Mouse (Mus musculus): Measurements from ENCODE around the gene Olfr1168.

Olfr1168 gene

DNA sequence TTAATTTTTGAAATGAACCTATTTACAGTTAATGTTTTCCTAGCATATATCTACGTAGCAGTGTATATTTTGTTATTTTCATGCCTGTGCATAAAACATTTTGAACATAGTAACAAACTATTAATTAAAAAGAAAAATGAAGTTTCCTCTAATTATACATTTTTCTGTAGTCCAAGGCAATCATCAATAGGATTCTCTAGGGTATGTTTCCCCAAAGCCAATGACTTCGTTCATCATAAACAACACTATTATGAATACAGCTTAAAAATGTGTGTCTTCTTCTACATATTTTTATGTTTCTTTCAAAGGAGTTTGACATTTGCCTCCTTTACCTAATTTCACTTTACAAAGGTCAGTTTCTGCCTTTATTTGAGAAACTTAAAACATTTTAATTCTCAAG is at the start of gene Olfr1168:
Olfr1168 (plus strand) TSS at position 301 of the 400 bp plus-strand sequence.
- in situ Hi-C loops (cut with MboI, MseI), result no loop called here

DNA sequence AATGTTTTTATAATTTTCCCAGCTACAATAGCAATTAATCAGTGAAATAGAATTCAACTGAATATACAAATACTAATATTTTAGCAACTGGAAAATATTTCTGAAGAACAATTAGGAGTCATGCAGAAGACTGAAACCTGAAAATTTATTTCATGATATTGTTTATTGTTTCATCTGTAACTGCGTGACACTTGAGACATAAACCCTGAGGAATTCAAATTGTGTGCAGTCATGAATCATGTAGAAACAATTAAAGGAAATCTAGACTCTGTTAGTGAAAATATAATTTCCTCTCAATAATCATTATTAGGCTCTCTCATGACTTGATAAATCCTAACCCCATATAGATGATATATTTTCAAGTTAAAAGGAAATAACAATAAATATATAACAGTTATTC is 26.6 kb upstream of the Olfr1168 start, which contains the start of gene Olfr1167:
Olfr1167 (minus strand) TSS at position 101 of the 400 bp plus-strand sequence.
- in situ Hi-C loops (cut with MboI, MseI), result loop anchor here (5.0 kb wide), 1 partner anchor 107 kb away; no protein-coding TSS in a partner anchor

DNA sequence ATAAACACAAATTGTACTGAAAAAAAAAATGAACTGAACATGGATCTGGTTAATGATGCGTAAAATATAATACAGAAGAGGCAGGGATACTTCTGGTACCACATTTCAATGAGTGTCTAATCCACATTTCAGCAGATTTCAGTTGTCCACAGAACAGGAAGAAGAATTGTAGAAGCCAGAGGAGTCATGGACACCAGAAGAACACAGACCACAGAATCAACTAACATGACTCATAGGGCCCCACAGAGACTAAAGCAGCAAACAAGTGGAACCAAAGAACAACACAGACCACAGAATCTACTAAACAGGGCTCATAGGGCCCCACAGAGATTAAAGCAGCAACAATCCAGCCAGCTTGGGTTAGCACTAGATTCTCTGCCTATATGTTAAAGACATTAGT is 39.1 kb downstream of the Olfr1168 start:
- in situ Hi-C loops (cut with MboI, MseI), result no loop called here

DNA sequence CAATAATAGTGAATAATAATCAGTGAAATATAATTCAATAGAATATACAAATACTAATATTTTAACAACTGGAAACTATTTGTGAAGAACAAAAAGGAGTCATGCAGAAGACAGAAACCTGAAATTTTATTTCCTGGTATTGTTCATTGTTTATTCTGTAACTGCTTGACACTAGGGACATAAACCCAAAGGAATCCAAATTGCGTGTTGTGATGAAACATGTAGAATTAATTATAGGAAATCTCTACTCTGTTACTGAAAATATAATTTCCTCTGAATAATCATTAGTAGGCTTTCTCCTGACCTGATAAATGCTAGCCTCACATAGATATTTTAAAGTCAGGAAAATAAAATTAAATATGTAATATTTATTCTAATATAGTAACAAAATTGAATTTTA is 46.6 kb downstream of the Olfr1168 start, which contains the start of gene Olfr1170:
Olfr1170 (minus strand) TSS at position 101 of the 400 bp plus-strand sequence.
- in situ Hi-C loops (cut with MboI, MseI), result no loop called here

All from T-helper 1 cell (primary cell).